Mouse (Mus musculus): Measurements from ENCODE around the gene Cd248.
A peak's percentile ranks its signal among the peaks of the same experiment; 100 is the strongest.

The Cd248 gene

DNA sequence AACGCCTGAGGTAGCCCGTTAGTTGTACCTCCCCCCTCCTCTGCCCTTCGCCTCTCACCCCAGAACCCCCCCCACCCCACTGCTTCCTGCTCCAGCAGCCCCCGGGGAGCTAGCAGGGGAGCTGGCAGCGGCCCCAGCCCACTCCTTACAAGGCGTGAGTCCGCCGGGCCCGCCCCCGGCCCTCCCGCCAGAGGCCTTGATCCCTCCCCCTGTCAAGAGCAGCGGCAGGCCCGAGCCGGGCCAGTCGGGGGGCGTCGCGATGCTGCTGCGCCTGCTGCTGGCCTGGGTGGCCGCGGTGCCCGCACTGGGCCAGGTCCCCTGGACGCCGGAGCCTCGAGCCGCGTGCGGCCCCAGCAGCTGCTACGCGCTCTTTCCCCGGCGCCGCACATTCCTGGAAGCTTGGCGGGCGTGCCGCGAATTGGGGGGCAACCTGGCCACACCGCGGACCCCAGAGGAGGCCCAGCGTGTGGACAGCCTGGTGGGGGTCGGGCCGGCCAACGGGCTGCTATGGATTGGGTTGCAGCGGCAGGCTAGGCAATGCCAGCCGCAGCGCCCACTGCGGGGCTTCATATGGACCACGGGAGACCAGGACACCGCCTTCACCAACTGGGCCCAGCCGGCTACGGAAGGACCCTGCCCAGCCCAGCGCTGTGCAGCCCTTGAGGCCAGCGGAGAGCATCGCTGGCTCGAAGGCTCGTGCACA lies at the start of gene Cd248:
TSS of gene Cd248 (plus strand) at position 212 of the 703 bp plus-strand sequence.
- DNase-seq (ENCODE audit: extremely low read depth, low read depth), result no peak

DNA sequence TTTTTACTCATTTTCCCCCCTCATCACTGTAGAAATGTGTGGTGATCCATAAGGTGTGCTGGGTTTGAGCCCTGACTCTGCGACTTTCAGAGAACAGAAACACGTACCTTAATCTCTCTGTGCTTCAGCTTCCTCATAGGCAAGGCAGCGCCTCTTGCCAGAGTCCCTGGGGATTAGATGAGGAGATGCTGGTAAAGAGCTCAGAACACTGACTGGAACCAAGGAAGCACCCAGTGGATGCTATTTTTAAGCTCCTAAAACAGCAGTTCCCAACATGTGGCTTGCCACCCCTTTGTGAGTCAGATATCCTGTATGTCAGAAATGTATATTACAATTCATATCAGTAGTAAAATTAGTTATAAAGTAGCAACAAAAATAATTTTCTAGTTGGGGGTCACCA lies 49.7 kb upstream of the Cd248 start:
- no peak for DNase-seq (ENCODE audit: extremely low read depth, low read depth)

DNA sequence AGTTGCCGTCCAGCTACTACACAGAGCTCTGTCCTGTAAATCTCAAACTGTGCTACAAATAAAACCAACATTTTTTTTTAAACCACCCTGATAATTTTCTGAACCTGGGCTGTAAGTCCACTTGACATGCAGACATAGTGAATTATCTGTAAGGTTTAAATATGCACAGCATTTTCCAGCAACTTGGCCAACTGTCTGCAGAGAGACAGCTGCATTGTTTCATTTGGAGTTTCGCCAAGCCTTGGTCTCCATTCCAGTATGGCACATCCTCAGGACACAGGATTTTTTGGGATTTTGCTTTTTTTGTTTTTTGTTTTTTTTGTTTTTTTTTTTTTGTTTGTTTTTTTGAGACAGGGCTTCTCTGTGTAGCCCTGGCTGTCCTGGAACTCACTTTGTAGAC lies 46.5 kb upstream of the Cd248 start:
- DNase-seq (ENCODE audit: extremely low read depth, low read depth), result no peak

DNA sequence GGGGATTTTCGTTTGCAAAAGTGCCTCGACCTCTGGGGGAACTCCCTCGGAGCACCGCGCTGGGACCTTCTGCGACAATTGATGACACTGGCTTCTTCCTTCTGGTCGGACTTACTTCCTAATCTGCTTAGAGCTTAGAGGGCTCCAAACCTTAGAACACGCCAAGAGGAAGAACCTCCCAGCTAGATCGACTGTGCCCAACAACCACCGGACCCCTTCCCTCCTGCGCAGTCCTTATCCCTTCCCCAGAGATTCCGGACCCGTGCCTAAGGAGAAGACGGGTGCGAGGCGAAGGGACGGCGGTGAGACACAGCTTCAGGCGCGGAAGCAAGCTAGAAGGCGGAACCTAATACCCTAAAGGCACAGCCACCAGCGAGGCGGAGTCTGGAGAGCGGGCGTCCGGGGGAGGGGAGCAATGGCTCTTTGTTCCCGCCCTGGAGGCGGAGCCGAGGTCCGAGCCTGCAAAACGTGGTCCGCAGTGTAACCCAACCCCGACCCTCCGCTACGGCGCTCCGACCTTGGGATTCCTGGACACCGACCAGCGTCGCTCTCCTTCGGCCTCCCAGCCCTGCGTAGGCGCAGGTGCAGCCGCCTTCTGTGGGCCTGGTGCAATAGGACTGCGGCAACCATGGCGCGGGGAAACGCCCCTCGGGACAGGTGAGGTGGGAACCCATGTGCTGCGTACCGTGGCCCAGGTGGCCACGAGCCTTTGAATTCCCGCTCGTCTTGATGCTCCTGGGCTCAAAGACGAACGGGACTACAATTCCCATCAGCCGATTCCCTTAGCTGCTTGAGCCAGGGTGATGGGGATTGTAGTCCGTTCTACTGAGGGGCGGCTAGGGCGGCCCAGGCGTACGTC lies 44.0 kb upstream of the Cd248 start, which contains the start of gene Slc29a2:
TSS of gene Slc29a2 (plus strand) at position 240 of the 859 bp plus-strand sequence.
- peak; percentile 76 for DNase-seq (ENCODE audit: extremely low read depth, low read depth)

DNA sequence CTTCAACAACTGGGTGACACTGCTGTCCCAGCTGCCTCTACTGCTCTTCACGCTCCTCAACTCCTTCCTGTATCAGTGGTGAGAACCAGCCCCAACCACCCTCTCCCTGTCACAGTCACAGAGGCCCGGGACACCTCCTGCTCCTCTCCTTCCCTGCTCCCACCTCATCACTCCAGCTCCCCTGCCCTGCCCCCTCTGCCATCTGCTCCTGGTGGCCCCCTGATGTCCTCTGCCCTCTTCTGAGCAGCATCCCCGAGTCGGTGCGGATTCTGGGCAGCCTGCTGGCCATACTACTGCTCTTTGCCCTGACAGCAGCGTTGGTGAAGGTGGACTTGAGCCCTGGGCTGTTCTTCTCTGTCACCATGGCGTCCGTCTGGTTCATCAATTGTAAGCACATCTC lies 41.8 kb upstream of the Cd248 start:
- DNase-seq (ENCODE audit: extremely low read depth, low read depth), result no peak

DNA sequence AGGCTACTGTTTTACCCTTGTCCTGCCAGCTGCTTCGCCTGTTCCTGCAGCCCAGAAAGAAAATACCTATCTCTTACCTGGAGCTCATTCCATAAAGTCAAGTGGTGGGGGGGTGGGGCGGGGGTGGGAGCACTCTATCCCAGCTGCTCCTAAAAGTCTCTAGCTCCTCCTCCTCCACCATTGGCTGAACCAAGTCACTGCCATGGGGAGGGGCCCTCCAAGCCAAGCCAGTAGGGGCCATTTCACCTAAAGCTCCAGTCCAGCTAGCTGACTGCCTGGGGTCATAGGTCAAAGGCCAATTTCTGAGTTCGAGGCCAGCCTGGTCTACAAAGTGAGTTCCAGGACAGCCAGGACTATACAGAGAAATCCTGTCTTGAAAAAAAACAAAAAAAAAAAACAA lies 35.2 kb upstream of the Cd248 start:
- DNase-seq (ENCODE audit: extremely low read depth, low read depth), result no peak

DNA sequence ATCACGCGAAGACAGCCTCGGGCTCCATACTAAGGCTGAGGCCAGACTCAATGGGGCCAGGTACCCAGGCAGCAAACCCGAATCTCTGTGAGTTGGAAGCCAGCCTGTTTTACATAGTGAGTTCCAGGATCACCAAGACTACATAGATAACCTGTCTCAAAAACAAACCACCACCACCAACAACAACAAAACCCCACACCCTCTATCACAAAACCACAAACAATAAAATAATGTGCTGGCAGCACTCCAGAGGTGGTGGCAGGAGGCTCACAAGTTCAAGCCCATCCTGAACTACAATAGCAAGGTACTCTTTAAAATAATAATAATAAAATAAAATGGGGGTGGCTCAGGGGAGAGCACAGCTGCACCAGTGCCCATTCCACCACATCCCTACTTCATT lies 31.3 kb upstream of the Cd248 start:
- DNase-seq (ENCODE audit: extremely low read depth, low read depth), result no peak

DNA sequence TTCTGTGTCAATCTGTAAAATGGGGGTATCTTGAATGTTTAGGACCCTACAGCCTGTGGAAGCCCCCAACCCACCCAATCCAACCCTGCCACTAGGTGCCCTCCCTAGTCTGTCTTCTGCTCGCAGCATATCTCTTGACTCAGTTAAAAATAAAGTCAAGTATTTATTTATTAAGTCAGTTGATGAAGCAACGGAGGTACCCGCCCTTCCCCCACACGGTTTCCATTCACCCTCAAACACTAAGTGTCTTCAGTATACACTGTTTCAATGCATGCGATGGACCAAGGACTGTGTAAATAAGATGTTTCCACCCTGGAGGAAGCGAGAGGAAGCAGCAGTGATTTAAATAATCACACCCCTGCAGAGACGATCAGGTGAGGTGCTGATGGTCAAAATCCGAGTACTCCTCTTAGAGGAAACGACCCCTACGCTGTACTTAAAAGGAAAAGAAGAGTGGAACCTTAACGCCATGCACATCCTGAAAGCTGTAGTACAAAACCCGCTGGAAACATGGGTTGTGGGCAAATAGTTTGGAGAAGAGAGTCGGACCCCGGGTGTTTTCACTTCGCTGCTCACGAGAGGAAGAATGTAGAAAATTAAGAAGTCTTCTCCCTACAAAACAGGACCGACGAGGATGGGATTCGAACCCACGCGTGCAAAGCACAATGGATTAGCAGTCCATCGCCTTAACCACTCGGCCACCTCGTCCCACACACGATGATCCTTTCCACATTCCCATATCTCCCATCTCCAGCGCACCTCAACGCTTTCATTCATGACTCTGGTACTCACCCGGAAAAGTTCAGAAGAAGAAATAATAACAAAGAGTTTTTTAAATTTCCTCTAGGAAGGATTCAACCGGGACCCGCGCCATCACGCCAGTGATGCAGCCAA lies 30.0 kb upstream of the Cd248 start:
- DNase-seq (ENCODE audit: extremely low read depth, low read depth), result peak; percentile 71

DNA sequence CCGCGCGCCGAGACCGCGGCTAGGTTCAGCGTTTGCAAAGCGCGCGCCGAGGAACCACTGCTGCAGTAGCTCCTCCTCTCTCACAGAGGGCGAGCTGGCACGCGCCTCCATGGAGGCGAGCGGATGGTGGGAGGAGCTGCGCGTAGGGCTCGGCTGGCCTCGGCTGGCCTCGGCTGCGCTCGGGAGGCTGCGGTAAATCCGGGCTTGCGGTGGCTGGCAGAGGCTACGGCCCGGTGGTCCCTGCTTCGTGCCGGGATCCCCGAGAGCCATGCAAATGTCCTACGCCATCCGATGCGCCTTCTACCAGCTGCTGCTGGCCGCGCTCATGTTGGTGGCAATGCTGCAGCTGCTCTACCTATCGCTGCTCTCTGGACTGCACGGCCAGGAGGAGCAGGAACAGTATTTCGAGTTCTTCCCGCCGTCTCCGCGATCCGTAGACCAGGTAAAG lies 29.1 kb upstream of the Cd248 start, which contains the start of the genes B4gat1 and AC124502.3:
TSS of gene B4gat1 (plus strand) at position 118 of the 448 bp plus-strand sequence.
TSS of gene AC124502.3 (plus strand) at position 183 of the 448 bp plus-strand sequence.
- DNase-seq (ENCODE audit: extremely low read depth, low read depth), result peak; percentile 59

DNA sequence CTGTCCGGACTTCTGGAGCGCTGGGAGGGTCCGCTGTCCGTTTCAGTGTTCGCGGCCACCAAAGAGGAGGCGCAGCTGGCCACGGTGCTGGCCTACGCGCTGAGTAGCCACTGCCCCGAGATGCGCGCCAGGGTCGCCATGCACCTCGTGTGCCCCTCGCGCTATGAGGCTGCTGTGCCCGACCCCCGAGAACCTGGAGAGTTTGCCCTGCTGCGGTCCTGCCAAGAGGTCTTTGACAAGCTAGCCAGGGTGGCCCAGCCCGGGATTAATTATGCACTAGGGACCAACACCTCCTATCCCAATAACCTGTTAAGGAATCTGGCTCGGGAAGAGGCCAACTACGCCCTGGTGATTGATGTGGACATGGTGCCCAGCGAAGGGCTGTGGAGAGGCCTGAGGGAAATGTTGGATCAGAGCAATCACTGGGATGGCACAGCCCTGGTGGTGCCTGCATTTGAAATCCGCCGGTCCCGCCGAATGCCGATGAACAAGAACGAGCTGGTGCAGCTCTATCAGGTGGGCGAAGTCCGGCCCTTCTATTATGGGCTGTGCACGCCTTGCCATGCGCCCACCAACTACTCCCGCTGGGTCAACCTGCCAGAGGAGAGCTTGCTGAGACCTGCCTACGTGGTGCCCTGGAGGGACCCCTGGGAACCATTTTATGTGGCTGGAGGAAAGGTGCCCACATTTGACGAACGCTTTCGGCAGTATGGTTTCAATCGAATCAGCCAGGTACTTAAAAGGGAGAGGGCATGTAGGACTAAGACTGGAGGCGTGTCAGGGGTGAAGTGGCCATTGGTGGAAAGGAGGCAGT lies 28.4 kb upstream of the Cd248 start:
- no peak for DNase-seq (ENCODE audit: extremely low read depth, low read depth)

DNA sequence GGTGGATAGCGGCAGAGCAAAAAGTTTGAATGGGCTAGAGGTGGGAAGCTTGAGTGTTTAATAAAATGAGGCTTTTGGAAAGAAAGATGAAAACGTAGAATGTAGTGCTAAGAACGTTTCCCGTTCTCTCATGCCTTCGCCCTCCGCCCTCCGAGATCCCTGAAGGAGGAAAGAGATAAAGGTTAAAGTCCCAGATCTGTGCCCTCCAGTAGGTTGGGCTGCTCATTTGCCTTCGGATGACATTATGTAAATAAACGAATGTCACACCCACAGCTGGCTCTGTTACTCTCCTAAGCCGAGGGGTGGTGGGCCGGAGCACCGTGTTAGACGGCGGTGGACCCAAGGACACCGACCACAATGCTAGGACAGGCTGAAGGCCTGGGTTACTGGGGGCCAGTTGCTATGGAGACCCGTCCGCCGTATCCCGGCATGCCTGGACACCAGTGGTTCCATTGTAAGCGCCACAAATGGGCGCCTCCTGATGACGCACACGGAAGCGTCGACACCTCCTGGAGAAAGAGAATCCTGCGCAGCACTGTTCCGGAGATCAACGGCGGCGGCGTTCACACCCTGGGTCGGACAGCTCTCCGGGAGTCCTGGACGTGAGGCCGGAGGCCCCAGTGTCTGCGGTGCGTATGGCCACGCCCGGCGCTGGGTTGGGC lies 26.9 kb upstream of the Cd248 start, which contains the start of gene Brms1:
TSS of gene Brms1 (plus strand) at position 493 of the 662 bp plus-strand sequence.
- DNase-seq (ENCODE audit: extremely low read depth, low read depth), result peak; percentile 89

DNA sequence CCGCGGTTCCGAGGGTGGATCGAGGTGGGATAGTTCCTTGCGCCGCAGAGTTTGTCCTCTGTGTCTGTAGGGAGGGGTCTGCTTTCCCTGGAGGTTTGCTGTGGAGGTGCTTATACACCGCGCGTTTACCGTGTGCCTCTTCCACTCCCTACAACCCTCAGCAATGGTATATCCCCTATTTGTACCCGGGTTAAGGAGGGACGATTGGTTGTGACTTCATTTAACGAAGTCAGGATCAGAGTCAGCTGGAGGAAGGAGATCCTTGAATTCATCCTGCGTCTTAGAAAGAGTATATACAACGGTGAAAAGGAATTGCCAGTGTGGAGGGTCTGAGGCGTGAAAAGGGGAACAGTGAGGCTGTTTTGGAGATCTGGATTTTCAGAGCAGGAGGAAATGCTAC lies 26.3 kb upstream of the Cd248 start:
- DNase-seq (ENCODE audit: extremely low read depth, low read depth), result peak; percentile 33

DNA sequence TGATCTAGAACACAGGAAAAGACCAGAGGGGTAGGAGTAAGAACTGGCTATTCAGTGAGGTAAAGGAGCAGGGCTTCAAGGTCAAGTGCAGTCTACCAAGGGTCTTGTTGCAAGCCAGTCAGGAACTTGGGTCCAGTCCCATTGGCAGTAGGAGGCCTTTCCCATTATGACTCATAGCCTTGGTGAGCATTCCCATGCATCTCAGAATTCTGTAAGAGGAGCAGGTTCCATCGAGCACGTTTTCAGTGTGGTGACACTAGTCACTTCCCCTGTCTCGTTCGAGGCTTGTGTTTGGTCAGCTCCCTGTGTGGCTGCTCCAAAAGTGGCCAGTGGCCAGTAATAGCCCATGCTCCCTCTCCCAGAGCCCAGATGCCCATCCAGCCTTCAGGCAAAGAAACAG lies 22.3 kb upstream of the Cd248 start:
- no peak for DNase-seq (ENCODE audit: extremely low read depth, low read depth)

DNA sequence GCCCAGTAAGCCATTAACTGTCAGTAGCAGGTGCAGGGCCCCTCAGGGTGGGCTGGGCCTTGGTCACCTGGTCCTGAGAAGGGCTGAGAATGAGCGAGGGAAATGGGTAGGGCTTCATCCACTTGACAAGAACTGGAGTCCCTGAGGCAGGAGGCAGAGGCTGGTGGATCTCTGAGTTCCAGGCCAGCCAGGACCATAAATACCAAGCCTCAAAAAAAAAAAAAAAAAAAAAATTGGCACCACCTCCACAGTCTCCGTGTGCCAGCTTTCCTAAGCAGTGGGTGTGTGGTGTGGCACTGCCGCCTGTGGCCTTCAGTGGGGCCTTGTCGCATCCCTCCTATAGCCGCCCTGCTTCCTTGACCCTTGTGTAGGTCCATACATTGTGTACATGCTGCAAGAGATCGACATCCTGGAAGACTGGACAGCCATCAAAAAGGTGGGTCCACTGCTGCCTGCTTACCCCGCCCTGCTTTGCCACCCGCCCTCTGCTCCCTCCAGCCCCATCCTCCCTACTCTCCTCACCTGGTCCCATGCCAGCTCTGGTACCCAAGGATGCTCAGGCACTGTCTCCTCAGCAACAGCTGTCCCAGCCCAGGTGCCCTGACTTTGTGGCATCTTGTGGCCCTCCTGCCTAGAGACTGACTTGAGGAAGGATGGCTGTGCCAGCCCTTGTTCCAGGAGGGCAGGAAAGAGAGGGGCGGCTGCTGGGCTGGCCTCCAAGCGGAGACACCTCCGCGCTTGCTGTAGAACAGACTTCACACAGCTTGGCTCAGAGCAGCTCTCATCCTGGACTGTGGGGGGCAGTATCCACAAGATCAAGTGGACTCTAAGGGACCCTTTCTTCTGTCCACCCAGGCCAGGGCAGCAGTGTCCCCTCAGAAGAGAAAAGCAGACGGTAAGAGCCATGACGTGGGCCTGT lies 19.5 kb upstream of the Cd248 start:
- DNase-seq (ENCODE audit: extremely low read depth, low read depth), result no peak

DNA sequence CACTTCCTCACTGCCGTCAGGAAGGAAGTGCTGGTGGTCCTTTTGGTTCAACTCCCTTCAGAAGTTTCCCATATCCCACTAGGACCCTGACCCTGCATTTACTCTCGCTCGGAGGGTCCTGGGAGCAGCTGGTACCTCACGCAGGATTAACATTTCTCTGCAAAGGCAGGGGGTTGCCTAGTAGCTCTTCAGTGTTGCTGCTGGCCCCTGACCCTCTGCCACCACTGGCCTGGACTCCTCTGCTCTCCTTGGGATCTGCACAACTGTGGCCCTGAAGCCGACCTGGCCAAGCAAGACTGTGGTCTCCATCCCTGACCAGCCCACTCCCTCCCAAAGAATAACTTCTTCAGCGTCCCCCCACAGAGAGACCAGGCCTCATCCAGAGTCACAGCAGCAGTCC lies 18.6 kb upstream of the Cd248 start:
- no peak for DNase-seq (ENCODE audit: extremely low read depth, low read depth)

DNA sequence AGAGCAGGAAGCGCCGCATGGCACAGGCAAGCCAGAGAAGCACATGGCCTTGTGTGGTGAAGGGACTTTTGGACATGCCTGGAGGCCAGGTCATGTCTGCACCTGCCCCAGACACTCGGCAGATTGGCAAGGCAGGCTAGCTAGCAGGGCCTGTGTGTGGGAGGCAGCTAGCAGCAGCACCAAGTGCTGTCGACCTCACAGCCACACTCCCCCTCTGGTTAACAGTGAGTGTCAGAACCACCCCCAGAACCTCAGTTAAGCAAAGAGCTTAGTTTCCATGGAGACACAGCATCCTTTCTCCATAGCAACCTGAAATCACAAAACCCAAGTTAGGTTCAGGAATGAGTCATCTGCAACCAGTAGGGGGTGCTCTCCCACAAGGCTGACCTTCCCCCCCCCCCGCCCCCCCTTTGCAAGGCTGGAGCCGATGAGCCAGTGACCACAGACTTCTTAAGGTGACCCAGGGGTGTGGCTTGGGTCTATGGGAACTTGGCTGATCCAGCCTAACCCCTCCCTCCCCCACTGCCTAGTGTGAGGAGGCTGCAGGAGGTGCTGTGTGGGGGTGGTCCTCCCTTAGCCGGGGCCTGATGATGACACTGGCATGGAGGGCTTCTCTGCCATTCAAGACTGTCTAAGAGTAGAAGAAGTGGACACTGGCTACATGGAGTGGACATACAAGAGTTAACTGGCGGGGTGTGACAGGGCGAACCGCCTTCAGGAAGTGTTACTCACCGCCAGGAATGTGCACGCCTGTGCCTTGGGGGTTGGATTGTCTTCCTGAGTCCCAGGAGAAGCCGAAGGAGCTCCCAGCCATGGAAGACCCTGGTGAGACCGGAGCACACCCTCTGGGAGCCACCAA lies 17.6 kb upstream of the Cd248 start, which contains the start of gene Rin1:
TSS of gene Rin1 (plus strand) at position 435 of the 859 bp plus-strand sequence.
- DNase-seq (ENCODE audit: extremely low read depth, low read depth), result no peak

DNA sequence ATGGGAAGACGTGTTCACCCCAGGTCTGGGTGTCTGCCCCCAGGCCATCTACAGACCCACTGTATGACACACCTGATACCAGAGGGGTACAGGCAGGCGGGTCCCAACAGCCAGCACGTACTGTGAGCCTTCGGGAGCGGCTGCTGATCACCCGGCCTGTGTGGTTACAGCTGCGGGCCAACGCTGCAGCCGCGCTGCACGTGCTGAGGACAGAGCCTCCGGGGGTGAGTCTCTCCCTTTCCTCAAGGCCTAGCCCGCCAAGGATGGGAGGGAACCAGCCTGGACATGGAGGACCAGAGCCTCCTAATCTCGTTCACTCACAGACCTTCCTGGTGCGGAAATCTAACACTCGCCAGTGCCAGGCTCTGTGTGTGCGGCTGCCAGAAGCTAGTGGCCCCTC lies 16.8 kb upstream of the Cd248 start:
- no peak for DNase-seq (ENCODE audit: extremely low read depth, low read depth)

DNA sequence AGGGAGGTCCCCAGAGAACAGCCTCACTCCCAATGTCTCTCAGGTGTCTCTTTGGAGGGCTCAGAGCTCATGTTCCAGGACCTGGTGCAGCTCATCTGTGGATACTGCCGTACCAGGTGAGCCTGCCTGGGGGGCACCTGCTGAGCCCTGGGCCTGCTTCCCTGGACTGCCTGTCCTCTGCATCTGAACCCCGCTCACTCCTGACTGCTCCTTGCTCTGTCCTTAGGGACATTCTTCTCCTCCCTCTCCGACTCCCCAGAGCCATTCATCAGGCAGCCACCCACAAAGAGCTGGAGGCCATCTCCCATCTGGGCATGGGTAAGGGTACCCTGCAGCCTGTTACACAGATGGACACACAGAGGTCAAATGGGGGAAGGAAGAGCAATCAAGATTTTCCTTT lies 16.4 kb upstream of the Cd248 start:
- no peak for DNase-seq (ENCODE audit: extremely low read depth, low read depth)

All from MEL-GATA-1-ER (cell line).